Mouse (Mus musculus): Measurements from ENCODE around the gene Gm21983. TPM values are rescaled to one million over a fixed set of nuclear protein-coding genes. Genes with fewer than 3 reads are reported as not detected.
A peak's percentile ranks its signal among the peaks of the same experiment; 100 is the strongest.

The Gm21983 gene
- total RNA-seq, 2 experiments from 2014 or later = not detected

GRCm38 (mm10) chr7:27189271-27189931 is 8.5 kb upstream of the Gm21983 start:
- no peak for DNase-seq (ENCODE audit: low spot score in 2 of 2)

DNA sequence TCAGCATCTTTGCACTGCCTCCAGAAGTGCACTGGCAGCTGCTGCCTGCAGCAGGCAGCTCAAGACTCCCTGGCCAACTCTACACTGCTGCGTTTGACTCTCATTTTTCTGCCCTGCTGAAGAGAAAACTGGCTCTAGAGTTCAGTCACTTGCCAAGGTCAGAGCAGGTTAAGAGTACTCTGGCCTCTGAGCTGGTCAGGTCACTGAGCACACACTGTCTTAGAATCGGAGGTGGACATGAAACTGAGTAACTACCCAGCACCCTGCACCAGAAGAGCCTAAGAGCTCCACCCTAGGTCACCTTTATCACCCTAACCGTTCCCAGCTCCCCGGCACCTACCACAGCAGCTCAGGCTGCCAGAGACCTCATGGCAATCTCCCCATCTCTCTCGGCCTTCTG is 5.1 kb upstream of the Gm21983 start:
- DNase-seq (ENCODE audit: low spot score in 2 of 2) = no peak

DNA sequence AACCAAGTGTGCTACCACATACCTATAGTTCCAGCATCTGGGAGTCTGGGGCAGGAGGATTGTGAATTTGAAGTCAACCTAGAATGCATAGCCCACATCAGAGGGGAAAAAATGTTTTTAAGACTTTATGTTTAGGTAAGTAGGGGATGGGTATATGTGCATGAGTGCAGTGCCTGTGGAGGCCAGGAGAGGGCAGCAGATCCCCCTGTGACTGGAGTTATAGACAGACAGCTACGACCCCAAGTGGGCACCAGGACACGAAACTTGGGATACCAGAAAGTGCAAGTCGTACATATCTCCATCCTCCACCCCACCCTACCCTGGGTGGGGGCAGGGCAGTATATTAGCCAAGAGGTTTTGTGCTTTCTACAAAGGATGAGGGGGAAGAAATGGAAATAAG is 4.1 kb upstream of the Gm21983 start:
- peak in 1 of 2 experiments; percentile 14 for DNase-seq (ENCODE audit: low spot score in 2 of 2)

DNA sequence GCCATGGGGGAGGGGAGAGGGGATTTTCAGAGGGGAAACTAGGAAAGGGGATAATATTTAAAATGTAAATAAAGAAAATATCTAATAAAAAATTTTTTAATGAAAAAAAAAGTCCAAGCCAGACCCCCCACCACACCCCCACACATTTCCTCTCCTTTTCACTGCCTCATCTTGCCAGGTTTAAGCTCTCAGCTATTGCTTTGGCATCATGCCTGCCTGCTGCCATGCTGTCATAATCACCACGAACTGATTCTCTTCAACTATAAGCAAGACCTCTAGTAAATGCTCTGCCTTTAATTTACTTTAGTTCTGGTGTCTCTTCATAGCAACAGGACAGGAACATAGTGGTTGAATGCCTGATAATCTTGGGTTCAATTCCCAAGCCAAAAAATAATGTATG is 1.6 kb upstream of the Gm21983 start:
- DNase-seq (ENCODE audit: low spot score in 2 of 2) = no peak

DNA sequence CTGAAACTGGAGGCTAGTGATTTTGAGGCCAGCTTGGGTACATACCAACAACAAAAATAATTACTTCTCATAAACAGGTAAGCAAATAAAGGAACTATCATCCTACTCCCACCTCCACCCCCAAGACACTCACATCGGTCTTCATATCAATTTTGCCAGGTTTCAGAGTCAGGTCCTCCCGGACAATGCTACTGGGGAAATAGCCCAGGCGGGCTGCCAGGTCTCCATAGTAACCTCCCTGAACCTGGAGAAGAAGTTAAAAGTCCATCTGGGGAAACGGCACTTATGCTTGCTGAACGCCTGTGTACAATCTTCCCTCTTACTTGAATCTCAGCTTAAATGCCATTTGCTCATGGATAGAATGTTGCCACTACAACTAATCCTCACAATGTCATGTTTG is 850 bp downstream of the Gm21983 start:
- no peak for DNase-seq (ENCODE audit: low spot score in 2 of 2)

- no peak for DNase-seq (ENCODE audit: low spot score in 2 of 2)
These were observed 1.5 kb downstream of the Gm21983 start for GRCm38 (mm10) chr7:27179217-27179918.

GRCm38 (mm10) chr7:27178324-27179216 is 2.3 kb downstream of the Gm21983 start, which contains the start of gene Rab4b:
TSS of gene Rab4b (minus strand) at chr7:27178896.
- peak; percentile 98 to 99 for DNase-seq (ENCODE audit: low spot score in 2 of 2)

GRCm38 (mm10) chr7:27177942-27178323 is 3.0 kb downstream of the Gm21983 start:
- DNase-seq (ENCODE audit: low spot score in 2 of 2) = no peak

DNA sequence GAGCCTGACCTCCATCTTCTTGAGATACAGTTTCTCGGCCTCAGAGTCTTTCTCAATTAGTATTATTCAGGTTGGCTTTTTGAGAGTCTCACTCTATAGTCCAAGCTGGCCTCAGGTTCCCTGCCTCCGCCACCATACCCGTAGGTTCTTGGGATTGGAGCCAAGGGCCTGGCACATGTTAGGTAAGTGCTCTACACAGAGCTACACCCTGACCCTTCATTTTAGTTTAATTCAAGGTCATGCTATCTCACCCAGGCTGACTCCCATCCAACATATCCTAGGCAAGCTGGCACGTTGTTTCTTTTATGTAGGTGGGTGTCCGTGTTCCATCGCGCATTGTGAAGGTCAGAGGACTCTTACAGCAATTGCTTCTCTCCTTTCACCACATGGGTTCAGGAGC is 6.0 kb downstream of the Gm21983 start:
- no peak for DNase-seq (ENCODE audit: low spot score in 2 of 2)

DNA sequence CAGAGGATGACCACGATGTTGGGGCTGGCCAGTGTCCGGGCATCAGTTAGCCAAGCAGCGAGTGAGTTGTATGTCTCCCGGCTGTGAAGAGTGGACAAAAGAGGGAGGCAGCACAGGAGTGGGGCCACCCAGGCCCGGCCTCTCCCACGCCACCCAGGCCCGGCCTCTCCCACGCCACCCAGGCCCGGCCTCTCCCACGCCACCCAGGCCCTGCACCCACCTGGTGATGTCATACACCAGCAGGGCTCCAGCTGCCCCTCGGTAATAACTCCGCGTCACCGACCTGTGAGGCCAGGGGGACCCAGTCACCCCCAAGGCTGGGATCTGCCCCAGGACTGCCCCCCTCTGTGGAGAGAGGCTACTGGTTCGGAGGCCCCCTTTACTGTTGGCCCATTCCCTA is 6.4 kb downstream of the Gm21983 start:
- no peak for DNase-seq (ENCODE audit: low spot score in 2 of 2)

DNA sequence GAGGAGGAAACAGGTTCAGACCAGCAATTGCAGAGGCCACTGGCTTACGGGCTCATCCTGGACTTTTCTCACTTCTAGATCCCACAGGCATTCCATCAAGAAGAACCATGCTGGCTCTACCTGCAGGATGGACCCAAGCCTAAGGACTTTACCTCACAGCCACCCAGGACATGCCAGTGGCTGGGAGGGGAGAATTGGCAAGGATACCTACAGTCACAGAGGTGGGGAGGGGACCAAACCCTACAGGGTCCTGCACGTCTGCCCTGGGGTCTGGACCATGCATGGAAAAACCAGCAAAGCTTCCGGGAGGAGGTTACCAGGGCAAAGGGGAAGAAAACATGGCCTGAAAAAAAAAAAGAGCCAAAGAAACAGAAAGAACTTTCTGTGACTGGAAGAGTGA is 9.9 kb downstream of the Gm21983 start:
- DNase-seq (ENCODE audit: low spot score in 2 of 2) = no peak

DNA sequence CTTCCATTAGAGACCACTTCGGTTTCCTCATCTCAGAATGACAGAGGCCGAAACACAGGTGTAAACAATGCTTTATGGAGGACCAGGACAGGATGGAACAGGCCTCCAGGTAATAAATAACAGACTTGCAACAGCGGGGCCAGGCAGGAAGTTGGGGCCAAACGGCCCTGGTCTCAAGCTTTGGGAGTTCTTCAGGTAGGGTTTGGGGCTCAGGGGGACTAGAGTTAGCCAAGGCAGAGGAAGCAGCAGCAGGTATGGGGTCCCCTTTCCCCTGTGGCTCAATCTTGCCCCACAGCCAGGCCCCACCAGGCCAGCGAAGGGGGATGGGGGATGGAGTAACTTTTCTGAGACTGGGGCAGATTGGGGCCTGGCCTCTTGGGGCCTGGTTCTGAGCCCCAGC is 12.5 kb downstream of the Gm21983 start:
- DNase-seq (ENCODE audit: low spot score in 2 of 2) = no peak

DNA sequence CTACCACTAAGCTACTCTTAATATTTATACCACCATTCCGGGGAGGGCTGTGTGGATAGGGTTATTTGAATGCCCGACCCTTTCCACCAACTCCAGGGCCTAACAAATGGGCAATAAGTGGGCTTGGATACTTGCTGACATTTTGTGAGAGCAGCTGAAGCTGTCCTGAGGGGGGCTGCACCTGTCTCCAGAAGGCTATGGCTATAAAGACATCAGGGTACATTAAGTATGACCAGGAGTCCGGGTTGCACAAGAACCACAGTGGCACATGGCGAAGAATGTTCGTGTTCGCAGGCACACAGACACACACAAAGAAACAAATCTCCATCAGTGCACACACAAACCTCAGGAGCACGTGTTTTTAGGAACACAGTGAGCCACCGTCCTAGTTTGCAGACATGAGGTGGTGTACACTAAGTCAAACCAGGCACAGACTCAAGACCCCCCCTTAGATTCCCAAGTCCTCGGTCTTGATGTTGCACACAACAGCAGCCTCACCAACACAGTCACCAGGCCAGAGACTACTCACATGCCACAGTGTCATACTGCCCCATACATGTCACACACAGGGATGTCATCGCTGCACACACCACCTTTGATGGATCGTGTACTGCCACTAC is 13.3 kb downstream of the Gm21983 start:
- no peak for DNase-seq (ENCODE audit: low spot score in 2 of 2)

- peak; percentile 93 to 94 for DNase-seq (ENCODE audit: low spot score in 2 of 2)
These were observed 14.0 kb downstream of the Gm21983 start, which contains the start of gene Egln2 for GRCm38 (mm10) chr7:27166614-27167474. TSS of gene Egln2 (minus strand) at chr7:27166802.

GRCm38 (mm10) chr7:27166229-27166613 is 14.7 kb downstream of the Gm21983 start:
- peak; percentile 63 to 69 for DNase-seq (ENCODE audit: low spot score in 2 of 2)

DNA sequence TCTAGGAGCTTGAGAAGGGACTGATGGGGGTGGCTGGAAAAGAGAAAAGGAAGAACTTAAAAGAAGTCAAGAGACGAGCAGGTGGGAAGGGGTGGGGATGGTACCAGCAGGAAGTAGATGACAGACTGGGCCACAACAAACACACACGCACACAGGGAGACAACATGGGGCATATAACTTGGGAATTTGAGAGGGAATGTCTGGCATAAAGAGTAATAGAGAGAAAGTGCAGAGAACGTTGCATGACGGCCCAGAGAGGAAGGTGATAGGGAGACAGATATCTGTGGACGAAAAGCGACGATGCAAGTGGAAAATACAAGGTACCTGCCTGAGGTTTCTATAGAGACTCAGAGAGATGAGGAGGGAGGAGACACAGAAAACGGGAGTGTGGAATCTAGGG is 15.2 kb downstream of the Gm21983 start:
- DNase-seq (ENCODE audit: low spot score in 2 of 2) = no peak

GRCm38 (mm10) chr7:27165007-27165655 is 15.8 kb downstream of the Gm21983 start:
- DNase-seq (ENCODE audit: low spot score in 2 of 2) = no peak

DNA sequence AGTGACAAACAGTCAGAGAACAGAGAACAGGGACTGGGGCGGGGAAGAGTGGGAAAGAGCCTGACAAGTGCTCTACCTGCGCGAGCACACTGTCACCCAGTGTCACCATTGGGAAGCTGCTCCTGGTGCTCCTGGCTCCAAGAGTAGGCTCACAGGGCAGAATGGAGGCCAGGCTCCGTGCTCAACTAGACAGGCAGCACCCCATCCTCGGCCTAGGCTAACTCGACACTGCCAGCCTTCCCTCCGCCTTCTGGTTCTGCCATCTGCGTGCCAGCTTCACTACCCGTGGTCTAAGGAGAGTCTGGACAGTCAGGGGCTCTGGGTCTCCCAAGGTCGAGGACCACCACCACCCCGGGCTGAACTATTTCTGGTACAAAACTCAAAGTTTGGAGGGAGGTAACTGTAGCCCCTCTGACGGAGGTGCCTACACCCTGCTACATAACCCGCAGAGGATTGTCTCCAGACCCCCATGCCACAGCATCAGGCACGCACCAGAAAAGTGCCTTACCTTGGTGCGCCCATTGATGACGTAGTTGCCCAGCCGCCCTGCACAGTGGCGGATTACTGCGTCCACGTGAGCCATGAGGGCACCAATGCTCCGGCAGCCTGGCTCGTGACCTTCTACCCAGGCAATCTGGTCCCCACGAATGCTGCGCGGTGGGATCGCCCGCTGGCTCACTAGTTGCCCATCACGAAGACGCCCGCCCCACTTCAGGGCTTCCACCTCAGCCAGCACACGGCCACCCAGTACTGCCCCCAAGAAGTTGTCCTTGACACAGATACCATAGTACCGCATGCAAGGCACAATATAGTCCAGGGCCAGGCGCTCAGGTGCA is 16.6 kb downstream of the Gm21983 start:
- no peak for DNase-seq (ENCODE audit: low spot score in 2 of 2)

DNA sequence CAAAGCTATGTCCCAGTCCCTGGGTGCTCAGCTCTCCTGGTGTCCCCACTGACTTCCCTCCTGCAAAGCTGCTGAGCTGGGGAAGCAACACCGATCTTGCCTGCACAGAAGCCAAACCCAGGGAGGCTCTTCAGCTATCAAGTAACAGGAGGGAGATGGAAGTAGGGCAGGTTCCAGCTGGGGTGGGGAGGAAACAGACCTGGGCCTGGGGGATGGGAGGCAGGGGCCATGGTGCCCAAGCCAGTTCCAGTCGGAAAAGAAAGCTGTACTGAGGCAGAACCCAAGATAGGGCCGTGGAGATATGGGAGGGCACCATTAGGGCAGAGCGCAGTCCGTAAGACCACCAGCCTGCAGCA is 17.5 kb downstream of the Gm21983 start:
- DNase-seq (ENCODE audit: low spot score in 2 of 2) = no peak
